Mouse (Mus musculus) spleen, postnatal 10 days (tissue): ENCODE results near the gene Pappa.

Source experiments
- DNase-seq, 2 experiments: peaks; one replicate each; pipeline ENCODE4 v3.0.0; 2021 to 2022; ENCODE audit warnings: low spot score in 2 of 2

Pappa gene

DNA sequence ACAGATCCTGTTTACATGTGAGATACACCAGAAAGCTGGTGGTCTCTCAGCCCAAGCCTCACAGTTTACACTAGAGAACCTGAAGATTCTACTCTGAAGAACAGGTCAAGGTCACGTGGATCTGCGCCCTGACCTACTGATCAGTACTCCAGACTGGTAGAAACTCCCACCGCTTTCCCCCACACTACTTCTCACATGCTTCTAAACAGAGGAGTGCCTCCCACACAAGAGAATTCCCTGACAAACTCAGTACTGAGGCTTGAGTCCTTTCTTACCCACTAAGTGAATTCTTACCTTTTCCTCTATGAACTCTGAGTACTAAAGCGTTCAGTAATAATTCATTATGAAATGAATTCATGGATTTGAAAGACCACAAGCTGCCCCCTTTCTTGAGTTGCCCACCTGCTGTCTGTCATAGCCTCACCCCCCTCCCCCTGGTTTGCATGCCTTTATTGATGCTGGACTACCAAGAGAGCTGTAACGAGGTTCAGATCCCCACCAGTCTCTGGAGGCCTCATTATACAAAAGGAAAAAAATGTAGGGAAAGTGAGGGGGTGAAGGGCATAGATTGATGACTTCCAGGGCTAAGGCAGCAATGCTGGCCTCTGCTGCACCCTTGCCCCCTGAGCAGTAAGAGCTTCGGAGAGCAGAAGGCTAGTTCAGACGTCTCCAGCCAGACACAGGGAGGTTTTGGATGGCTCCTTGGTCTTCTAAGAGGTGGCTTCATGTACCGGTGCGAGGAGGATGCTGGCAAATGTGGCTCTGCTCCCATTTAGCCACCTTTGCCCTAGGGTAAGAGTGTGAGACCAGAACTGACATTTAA, 204.7 kb downstream of the Pappa start:
- no peak for DNase-seq

DNA sequence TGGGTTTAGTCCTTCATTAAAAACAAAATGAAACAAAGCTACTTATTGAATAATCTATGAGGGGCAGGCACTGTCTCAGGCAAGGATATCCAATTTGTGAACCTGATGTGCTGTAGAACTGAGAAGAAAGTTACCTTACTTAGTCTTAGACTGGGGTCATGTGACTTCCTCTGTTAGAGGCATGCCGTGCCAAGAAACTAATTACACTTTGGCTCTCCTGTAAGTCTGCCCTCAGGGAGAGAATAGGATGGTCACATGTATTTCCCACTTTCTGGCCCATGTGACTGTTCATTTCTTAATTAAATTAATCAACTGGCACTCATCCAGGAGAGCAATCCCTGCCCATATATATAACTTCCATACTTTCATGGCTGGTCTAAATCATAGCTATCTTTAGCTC, 209.7 kb downstream of the Pappa start:
- DNase-seq: no peak

DNA sequence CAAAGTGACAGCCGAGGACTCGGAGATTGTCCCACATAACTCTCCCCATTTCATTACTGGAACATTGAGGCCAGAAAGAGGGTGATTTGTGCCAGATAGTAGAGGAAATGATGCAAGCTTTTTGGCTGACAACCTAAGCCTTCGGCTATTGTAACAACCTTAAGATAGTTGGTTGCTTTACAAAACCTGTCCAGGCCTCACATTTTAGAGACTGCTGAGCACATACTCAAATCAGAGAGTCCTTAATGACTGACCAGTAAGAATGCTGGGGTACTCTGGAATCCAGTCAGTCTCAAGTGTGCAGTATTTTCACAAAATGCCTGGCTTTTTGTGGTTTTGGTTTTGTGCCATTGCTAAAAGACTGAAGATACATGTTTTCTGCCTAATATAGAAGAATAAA, 217.8 kb downstream of the Pappa start:
- no peak for DNase-seq

DNA sequence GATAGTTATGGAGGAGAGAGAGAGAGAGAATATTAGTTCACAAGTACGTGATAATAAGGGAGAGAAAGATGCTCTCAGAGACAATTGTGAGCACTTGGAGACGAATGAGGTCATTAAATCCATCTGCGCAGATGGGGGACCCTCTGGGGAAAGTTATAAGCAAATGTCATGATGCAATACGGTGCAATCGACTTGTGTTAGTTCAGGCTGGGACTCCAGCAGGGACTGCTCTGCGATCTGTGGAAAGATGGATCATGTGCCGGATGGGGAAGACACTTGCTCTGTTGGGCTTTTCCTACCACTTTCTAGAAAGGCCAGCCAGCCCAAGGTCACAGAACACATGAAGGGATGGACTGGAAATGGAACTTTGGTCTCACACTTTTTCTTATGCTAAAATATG, 226.5 kb downstream of the Pappa start:
- DNase-seq: no peak

DNA sequence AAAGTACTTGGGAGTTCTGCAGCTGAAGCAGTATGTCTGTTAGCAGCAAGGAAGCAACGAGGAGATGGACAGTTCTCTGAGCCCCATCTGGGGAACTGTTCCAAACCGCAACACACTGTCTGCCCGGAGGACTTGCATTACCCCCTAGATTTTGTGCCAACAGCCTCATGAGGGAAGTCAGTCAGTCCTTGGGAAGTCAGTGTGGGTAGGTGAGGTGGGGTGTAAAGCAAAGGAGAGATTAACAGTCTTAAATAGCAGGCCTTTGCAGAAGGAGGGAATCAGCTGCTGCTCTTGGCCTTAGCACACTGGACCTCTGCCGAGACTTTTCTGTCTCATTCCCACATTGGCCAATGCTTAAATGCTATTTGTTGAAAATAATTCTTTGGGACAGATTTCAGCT, 230.6 kb downstream of the Pappa start:
- no peak for DNase-seq

DNA sequence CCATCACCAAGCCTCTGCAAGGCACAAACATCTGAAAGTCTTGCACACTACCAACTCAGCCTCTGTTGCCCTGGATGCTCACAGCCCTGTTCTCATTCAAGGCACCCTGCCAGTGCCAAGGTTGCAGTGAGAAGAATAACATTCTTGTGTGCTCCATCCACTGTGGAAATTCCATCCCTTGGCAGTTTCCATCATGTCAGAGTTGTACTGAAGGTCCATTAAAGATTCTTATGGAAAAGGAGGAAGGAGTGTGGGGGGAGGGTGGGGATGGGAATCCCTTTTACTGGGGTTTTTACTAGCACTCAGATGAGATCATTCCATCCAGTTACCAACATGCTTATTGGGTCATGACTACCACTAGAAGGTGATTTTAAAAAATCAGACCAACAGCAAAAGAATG, 243.2 kb downstream of the Pappa start:
- no peak for DNase-seq

DNA sequence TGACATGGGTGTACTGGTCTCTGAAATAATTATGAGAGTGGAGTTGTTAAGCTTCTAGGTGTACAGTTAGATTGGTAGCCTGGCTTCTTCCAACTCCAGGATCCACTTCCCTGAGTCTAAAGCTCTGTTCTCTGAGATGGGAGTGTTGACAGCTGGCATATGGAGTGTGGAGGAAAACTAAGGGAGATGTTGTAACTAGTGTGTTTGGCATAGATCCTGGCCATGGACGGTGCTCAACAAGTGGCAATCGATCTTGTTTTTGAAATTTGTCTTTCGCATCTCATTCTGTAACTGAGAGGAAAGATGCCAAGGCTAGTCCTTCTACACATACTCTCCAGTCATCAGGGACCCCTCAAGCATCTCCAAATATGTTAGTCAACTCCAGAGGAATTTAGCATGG, 248.8 kb downstream of the Pappa start:
- DNase-seq: no peak

DNA sequence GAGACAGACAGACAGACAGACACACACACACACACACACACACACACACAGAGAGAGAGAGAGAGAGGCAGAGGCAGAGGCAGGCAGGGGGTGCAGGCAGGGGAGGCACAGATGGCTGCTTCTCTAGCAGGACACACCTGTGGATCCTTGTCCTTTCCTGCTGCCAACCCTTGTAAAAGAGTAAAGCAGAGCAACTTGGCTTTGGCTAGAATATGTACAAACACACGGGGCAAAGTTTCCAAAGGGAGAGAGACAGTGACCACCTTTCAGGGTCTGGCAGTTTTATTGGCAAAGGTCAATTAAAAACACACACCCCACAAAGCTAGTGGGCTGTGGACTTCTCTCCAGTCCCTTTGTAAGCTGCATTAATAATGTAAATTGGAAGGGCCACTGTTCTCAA, 249.9 kb downstream of the Pappa start:
- no peak for DNase-seq

DNA sequence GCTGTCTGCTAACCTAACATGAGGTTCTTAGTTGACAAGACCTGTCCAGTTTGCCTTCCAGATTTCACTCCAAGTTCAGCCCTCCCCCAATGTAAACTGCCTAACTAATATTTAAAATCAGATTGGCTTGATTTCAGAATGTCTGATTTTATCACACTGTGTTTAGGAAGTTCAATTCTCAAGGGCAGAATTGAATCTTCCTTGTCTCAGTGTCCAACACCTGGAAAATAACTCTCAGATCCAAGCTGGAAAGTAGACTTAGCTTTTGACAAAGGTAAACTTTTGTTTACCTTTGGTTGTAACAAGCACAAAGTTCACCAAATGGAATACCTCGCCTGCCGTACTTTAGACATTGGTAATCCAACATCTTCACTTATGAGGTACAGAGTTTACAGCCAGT, 252.6 kb downstream of the Pappa start:
- DNase-seq: no peak

DNA sequence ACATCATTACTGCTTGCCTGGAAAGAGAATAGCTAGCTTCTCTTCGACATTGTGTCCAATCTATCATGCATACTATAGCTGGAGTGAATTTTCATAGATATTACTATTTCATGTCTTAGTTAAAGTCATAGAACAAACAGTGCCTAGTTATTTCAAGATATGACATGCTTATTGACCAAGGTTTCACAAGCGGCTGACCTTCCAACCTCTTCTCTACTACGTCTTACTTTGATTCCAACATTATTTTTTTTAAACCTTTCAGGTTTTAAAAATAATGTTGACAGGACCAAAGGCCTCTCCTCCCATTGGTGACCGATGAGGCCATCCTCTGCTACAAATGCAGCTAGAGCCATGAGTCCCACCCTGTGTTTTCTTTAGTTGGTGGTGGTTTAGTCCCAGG, 255.5 kb downstream of the Pappa start:
- DNase-seq: no peak

DNA sequence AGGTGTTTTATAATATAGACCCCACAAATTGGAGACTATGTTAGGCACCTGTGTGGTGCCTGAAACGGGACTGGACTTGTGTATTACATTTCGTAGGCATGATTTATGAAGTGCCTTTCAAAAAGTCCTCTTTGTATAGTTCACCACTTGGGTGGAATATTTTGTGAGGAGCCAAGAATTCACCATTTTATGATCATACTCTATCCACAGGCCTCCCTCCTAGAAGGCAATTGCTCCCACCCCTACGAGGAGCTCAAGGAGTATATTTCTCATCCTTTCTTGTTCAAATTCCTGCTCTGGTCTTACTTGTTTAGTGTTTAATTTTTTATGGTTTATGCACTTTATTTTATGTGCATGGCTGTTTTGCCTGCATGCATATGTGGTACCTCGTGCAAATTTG, 259.1 kb downstream of the Pappa start:
- no peak for DNase-seq

DNA sequence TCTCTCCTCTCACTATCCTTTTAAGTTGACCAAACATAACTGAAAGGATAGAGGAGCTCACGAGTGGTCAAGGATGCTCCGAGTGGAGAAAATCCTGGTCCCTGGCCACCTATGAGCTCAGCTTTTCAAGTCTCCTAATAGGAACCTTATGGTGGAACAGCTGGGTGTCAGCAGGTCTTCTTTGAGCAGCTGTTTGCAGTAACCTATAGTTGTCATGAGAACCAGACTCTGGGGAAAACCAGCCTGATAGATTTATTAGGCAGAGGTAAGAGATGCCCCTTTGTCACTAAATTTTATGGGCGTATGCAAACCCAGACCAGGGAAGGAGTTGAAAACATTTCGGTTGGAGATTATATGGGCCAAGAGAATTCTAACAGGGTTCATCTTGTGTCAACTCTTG, 267.0 kb downstream of the Pappa start:
- DNase-seq: no peak

DNA sequence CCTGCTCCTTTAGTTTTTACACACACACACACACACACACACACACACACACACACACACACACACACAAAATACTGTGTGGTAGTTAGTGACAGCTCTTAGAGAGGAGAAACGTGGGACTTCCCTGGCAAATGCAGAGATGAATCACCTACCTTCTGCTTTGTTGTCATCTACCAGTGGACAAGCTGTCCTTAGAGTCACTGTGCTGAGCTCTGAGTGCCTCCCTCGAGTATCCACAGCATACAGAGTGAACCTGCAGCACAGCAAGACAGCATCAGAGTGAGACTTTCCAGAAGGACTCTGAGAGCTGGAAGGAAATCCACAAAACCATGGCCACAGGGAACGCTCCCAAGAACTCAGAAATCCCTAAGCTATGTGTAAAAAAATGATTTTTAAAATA, 272.8 kb downstream of the Pappa start:
- no peak for DNase-seq

DNA sequence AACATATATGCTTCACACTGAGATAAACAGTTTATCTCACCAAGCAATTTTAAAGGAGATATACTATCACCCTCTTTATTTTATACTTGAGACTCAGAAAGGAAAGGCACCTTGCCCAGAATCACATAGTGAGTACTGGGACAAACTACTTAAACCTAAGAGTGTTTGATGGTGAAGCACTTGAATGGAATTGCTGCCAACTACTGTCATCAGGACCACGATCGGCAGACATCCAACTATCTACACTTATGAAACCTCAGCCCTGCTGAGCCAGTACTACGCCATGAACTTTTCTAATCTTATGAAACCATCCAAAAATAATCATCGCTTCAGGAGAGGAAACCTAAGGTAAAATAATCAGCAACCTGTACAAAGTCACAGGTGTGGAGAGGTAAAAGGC, 275.5 kb downstream of the Pappa start:
- DNase-seq: no peak

DNA sequence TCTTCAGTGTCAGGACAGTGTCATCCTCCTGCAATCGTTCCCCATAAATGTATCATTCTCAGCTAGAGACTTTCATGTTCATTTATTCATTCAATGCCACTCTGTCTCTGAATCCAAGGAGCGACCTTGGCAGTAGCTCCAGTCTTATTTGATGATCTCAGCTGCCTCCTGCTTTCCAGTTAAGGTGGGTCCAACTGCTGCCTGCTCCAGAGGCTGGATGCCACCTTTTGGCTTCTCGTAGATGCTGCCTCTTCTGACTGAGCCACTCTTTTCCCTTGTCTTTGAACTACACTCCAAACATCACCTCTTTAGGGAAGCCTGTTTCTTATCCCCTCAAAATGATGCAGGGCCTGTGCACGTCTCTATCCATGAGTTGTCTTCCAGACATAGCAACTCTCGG, 278.3 kb downstream of the Pappa start:
- no peak for DNase-seq

DNA sequence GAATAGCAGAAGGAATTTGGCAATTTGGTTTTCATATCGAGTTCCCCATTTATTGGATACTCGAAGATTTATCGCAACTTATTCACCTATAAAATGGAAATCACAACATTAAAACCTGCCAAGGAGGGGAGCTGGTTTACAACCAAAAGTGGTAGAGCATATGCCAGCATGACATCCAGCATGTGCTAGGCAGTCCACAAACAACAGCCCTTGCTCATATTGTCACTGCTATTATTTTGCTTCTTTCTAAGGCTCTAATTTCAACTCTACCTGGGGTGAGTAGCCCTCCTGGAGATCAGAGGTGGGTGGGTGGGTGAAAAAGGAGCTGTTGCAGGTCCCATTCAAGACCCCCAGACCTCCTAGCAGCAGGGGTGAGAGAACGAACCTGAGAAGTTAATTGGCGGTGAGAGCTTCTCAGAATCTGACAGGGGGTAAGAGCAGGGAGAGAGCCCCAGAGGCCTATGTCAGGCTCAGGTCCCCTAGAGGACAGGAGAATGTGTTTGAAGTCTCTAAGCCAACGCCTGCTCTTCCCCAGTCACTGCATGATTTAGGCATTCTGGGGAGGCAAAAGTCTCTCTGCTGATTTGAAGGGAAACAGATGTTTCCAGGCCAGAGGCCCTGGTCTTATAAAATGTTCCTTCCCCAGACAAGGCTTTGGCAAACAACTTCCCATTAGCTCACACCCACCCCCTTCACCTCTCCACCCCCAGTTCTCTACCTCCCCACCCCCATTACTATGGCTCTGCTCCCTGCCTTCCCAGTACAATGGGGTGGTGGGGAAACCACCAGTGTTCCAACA, 279.1 kb downstream of the Pappa start:
- no peak for DNase-seq
